ENCODE assay signal across 26 mouse cellular contexts in the genomic region with DNA sequence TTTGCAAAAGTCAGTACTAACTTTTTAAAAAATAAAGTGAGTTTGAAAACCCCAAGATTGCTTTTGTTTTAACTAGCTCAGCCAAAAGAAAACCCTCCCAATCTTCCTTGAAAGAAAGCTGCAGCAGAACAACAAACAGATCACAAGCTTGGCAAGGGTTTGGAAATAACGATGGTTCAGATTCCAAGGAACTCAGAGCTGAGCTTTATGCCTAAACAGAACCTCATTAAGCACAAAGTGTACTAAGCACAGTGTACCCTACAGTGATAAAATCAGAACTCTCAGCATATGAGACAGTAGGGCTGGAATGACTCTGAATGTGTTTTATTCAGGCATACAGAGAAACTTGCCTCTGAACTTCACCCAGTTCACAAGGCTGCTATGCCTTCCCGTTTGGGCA.
DNase-seq lines count a peak whose midpoint lies in the region; ATAC-seq and TF ChIP-seq lines count a peak whose summit lies in the region.
"Had no signal": no experiment of that assay in that cellular context is flagged by ENCODE, and none has a peak within 500 bp of the region (broad histone marks: within the 10 kb centered on the region; RNA-seq: fewer than 3 reads in every experiment).

No protein-coding gene starts in this region.

- H3K27me3 ChIP-seq in kidney, adult 2 months (replicated peaks; ENCODE audit: control insufficient read depth, insufficient read depth, low read length), result no peaks in the 10 kb centered on the region
- H3K27me3 ChIP-seq: CH12.LX; embryonic facial prominence, embryonic 12.5 days; embryonic facial prominence, embryonic 15.5 days; forebrain, embryonic 12.5 days; forebrain, embryonic 15.5 days; heart, embryonic 13.5 days; hindbrain, embryonic 12.5 days; hindbrain, embryonic 15.5 days had no signal

- peak; percentile 3 for DNase-seq in gastrocnemius, adult 18-20 months (ENCODE audit: low spot score)
- no peak for DNase-seq in gastrocnemius, postnatal 10 days
- DNase-seq in kidney, adult 2 months, result peak; percentile 1
- DNase-seq in kidney, adult 8-10 months, result no peak
- peak; percentile 7 for DNase-seq in lung, postnatal 36 days
- no peak for DNase-seq in lung, postnatal 10 days
- DNase-seq in brain, adult 2 months (ENCODE audit: low read depth, low spot score), result peak; percentile 16
- DNase-seq: adrenal gland, postnatal 10 days; adrenal gland, postnatal 36 days; B cell, adult 2 months; cerebellum, adult 11 months; cerebellum, adult 2 months; cerebellum, adult 9-11 months; cerebellum, postnatal 25 days; gastrocnemius, postnatal 36 days had no signal

- TF ChIP-seq POLR2A in kidney, adult 2 months (IDR thresholded peaks at IDR 0.05; ENCODE audit: low read depth, low read length), result no peak

- no peak overlapping the region for H3K27ac ChIP-seq in kidney, adult 2 months (ENCODE audit: insufficient read depth, low read depth, low read length)
- H3K27ac ChIP-seq: embryonic facial prominence, embryonic 12.5 days; embryonic facial prominence, embryonic 15.5 days; forebrain, embryonic 12.5 days; forebrain, embryonic 15.5 days; heart, embryonic 13.5 days; hindbrain, embryonic 12.5 days; hindbrain, embryonic 15.5 days had no signal

- H3K4me1 ChIP-seq in kidney, adult 2 months (ENCODE audit: control insufficient read depth, insufficient read depth, low read length), result no peaks in the 10 kb centered on the region
- H3K4me1 ChIP-seq: embryonic facial prominence, embryonic 12.5 days; embryonic facial prominence, embryonic 15.5 days; forebrain, embryonic 12.5 days; forebrain, embryonic 15.5 days; heart, embryonic 13.5 days; hindbrain, embryonic 12.5 days; hindbrain, embryonic 15.5 days had no signal

- 42% methylated on average over 2 of the region's 2 CpGs for whole genome bisulfite sequencing in kidney, adult 2 months

- H3K36me3 ChIP-seq in kidney, adult 2 months (ENCODE audit: control insufficient read depth, insufficient read depth, low read length), result no peaks in the 10 kb centered on the region
- H3K36me3 ChIP-seq: embryonic facial prominence, embryonic 12.5 days; embryonic facial prominence, embryonic 15.5 days; forebrain, embryonic 12.5 days; forebrain, embryonic 15.5 days; G1E; heart, embryonic 13.5 days; hindbrain, embryonic 12.5 days; hindbrain, embryonic 15.5 days had no signal

- no peak for TF ChIP-seq CTCF in kidney, adult 2 months (conservative IDR thresholded peaks at IDR 0.05; ENCODE audit: insufficient read depth, insufficient read length, low read depth, low read length)

- ATAC-seq in erythroid progenitor cell, adult 5-6 weeks (replicated peaks; ENCODE audit: low FRiP score, poor library complexity, severe bottlenecking), result no peak
- ATAC-seq: forebrain, embryonic 15.5 days; Patski had no signal

- no peak overlapping the region for H3K4me3 ChIP-seq in kidney, adult 2 months (ENCODE audit: insufficient read depth, low read depth, low read length)
- H3K4me3 ChIP-seq: embryonic facial prominence, embryonic 12.5 days; embryonic facial prominence, embryonic 15.5 days; forebrain, embryonic 12.5 days; forebrain, embryonic 15.5 days; heart, embryonic 13.5 days; hindbrain, embryonic 12.5 days; hindbrain, embryonic 15.5 days had no signal

Comparison
In these comparisons a context has a peak if more than half of its experiments do, and no peak if none do; other contexts are left out.
1. DNase-seq: peak in gastrocnemius, adult 18-20 months (single experiment), kidney, adult 2 months (single experiment), lung, postnatal 36 days (single experiment) and brain, adult 2 months (single experiment); none in gastrocnemius, postnatal 10 days (single experiment), kidney, adult 8-10 months (0 of 2) and lung, postnatal 10 days (single experiment).